ENCODE assay signal across 20 mouse cellular contexts in the genomic region with DNA sequence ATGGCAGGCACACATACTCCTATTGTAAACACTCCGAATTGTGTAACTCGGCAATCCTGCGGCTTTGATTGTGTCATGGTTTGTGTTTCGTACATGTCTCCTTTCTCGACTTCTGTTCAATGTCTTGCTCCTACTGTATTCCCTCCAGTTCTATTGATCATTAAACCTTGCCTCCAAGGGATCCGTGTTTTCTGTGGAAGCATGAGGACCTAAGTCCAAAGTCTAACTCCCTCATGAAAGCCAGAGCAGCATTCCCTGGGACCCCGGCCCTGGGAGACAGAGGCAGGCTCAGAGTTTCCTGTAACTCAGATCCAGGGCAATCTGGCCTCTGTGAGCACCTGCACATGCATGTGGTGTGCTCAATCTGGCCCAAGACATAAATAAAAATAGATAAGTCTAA.
DNase-seq lines count a peak whose midpoint lies in the region; ATAC-seq and TF ChIP-seq lines count a peak whose summit lies in the region.
"Had no signal": no experiment of that assay in that cellular context is flagged by ENCODE, and none has a peak within 500 bp of the region (broad histone marks: within the 10 kb centered on the region; RNA-seq: fewer than 3 reads in every experiment).

No protein-coding gene starts in this region.

- 89% methylated on average over 7 of the region's 7 CpGs for WGBS in kidney, embryonic 14.5 days
- WGBS in kidney, postnatal 0 days = 77% methylated on average over 7 of the region's 7 CpGs
- 87% methylated on average over 7 of the region's 7 CpGs for WGBS in hindbrain, embryonic 16.5 days

- no peak overlapping the region for H3K4me3 ChIP-seq in kidney, embryonic 14.5 days (ENCODE audit: low read length)
- H3K4me3 ChIP-seq in kidney, postnatal 0 days (replicated peaks; ENCODE audit: low read depth, low read length) = no peak overlapping the region
- H3K4me3 ChIP-seq in hindbrain, embryonic 16.5 days (ENCODE audit: low read length) = no peak overlapping the region
- H3K4me3 ChIP-seq: embryonic facial prominence, embryonic 15.5 days; erythroblast, embryonic 14.5 days; forebrain, embryonic 10.5 days; heart, embryonic 15.5 days had no signal

- no peak overlapping the region for H3K27ac ChIP-seq in kidney, embryonic 14.5 days (ENCODE audit: low read depth, low read length)
- no peak overlapping the region for H3K27ac ChIP-seq in kidney, postnatal 0 days
- H3K27ac ChIP-seq in hindbrain, embryonic 16.5 days (ENCODE audit: low read depth, low read length) = no peak overlapping the region
- H3K27ac ChIP-seq: embryonic facial prominence, embryonic 15.5 days; forebrain, embryonic 10.5 days; heart, embryonic 15.5 days; hindbrain, embryonic 14.5 days had no signal

- H3K4me2 ChIP-seq in kidney, embryonic 14.5 days (replicated peaks; ENCODE audit: low read depth, low read length) = no peak overlapping the region
- no peak overlapping the region for H3K4me2 ChIP-seq in kidney, postnatal 0 days (ENCODE audit: low read length)
- H3K4me2 ChIP-seq in hindbrain, embryonic 16.5 days (ENCODE audit: low read length) = no peak overlapping the region
- H3K4me2 ChIP-seq: embryonic facial prominence, embryonic 15.5 days; heart, embryonic 11.5 days; heart, embryonic 15.5 days; hindbrain, embryonic 14.5 days had no signal

- no peak for ATAC-seq in kidney, embryonic 14.5 days (ENCODE audit: low FRiP score, low TSS enrichment)
- ATAC-seq in kidney, postnatal 0 days (replicated peaks; ENCODE audit: low FRiP score, low read depth) = 0 out of 2 replicates have a peak, but pooled peaks have one; percentile 29
- ATAC-seq in hindbrain, embryonic 16.5 days = no peak
- ATAC-seq: forebrain, embryonic 14.5 days had no signal

- no peaks in the 10 kb centered on the region for H3K36me3 ChIP-seq in kidney, embryonic 14.5 days (ENCODE audit: control insufficient read depth, insufficient read depth, low read length)
- no peaks in the 10 kb centered on the region for H3K36me3 ChIP-seq in kidney, postnatal 0 days (ENCODE audit: insufficient read depth, low read length)
- H3K36me3 ChIP-seq in hindbrain, embryonic 16.5 days (ENCODE audit: control insufficient read depth, insufficient read depth, low read length) = no peaks in the 10 kb centered on the region
- H3K36me3 ChIP-seq: embryonic facial prominence, embryonic 15.5 days; forebrain, embryonic 10.5 days; heart, embryonic 15.5 days had no signal

- peak; percentile 34 for DNase-seq in kidney, adult 18-20 months
- DNase-seq in kidney, postnatal 0 days (ENCODE audit: low spot score) = no peak
- DNase-seq in kidney, postnatal 36 days = peak; percentile 55 to 56
- DNase-seq in embryo, embryonic 11 days = no peak
- DNase-seq: adrenal gland, adult 8-10 months; adrenal gland, postnatal 36 days; cerebellum, adult 2 months; cerebellum, postnatal 10 days; gastrocnemius, postnatal 36 days; heart, adult 18-20 months; heart, postnatal 14 days had no signal

- no peak overlapping the region for H3K9ac ChIP-seq in kidney, embryonic 14.5 days (ENCODE audit: low read depth, low read length)
- no peak overlapping the region for H3K9ac ChIP-seq in kidney, postnatal 0 days (ENCODE audit: low read depth, low read length)
- no peak overlapping the region for H3K9ac ChIP-seq in hindbrain, embryonic 16.5 days (ENCODE audit: low read depth, low read length)
- H3K9ac ChIP-seq: embryonic facial prominence, embryonic 15.5 days; heart, embryonic 15.5 days; hindbrain, embryonic 14.5 days had no signal

- TF ChIP-seq CTCF in kidney, postnatal 0 days (IDR thresholded peaks at IDR 0.05; ENCODE audit: low read depth) = no peak

- H3K9me3 ChIP-seq in kidney, embryonic 14.5 days (ENCODE audit: control insufficient read depth, low read length) = no peaks in the 10 kb centered on the region
- H3K9me3 ChIP-seq in kidney, postnatal 0 days (replicated peaks; ENCODE audit: low read length) = no peaks in the 10 kb centered on the region
- H3K9me3 ChIP-seq in hindbrain, embryonic 16.5 days (ENCODE audit: control insufficient read depth, low read length) = no peaks in the 10 kb centered on the region
- H3K9me3 ChIP-seq: embryonic facial prominence, embryonic 15.5 days; forebrain, embryonic 10.5 days; heart, embryonic 15.5 days had no signal

- no peaks in the 10 kb centered on the region for H3K27me3 ChIP-seq in kidney, embryonic 14.5 days (ENCODE audit: control insufficient read depth, insufficient read depth, low read length)
- H3K27me3 ChIP-seq in kidney, postnatal 0 days (ENCODE audit: insufficient read depth, low read length) = no peaks in the 10 kb centered on the region
- no peaks in the 10 kb centered on the region for H3K27me3 ChIP-seq in hindbrain, embryonic 16.5 days (replicated peaks; ENCODE audit: control insufficient read depth, insufficient read depth, low read length)
- H3K27me3 ChIP-seq: embryonic facial prominence, embryonic 15.5 days; heart, embryonic 15.5 days had no signal

- H3K4me1 ChIP-seq in kidney, embryonic 14.5 days (ENCODE audit: control insufficient read depth, insufficient read depth, low read length) = no peaks in the 10 kb centered on the region
- H3K4me1 ChIP-seq in kidney, postnatal 0 days (replicated peaks; ENCODE audit: insufficient read depth, low read length) = no peaks in the 10 kb centered on the region
- no peaks in the 10 kb centered on the region for H3K4me1 ChIP-seq in hindbrain, embryonic 16.5 days (ENCODE audit: control insufficient read depth, insufficient read depth, low read depth, low read length)
- H3K4me1 ChIP-seq: embryonic facial prominence, embryonic 15.5 days; forebrain, embryonic 10.5 days; heart, embryonic 15.5 days had no signal

Comparison
In these comparisons a context has a peak if more than half of its experiments do, and no peak if none do; other contexts are left out.
1. DNase-seq: peak in kidney, adult 18-20 months (single experiment) and kidney, postnatal 36 days (2 of 2); none in kidney, postnatal 0 days (single experiment) and embryo, embryonic 11 days (single experiment).